Mouse (Mus musculus) layer of hippocampus, postnatal 36 days (tissue): ENCODE measurements at regions not wholly inside any gene's neighbourhood (a gene's known extent, or its start where the extent isn't known, plus 50 kb on each side); places are given as distances from the start of the nearest gene placed in this dataset.

Experiments used
- DNase-seq, 2 experiments: peaks; one replicate each; pipeline ENCODE4 v3.0.0; 2022

DNA sequence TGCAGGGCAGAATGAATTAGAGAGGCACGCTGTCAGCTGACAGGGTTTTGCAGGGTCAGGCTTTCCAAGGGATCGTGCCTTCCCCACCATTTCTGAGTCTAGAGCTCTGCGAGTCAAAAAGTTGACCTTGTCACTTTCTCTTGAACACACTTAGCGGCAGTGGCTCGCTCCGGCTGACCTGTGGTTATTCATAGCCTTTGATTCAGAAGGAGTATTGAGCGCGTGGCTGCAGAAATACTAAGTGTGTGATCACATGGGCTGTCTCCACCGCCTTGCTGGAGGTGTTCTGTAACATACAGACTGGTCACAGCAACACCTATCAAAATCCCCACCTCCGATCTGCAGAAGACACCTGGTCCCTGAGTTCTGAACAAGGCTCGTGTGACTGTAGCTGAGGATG is 252.9 kb downstream of the Uaca start:
- no peak for DNase-seq

DNA sequence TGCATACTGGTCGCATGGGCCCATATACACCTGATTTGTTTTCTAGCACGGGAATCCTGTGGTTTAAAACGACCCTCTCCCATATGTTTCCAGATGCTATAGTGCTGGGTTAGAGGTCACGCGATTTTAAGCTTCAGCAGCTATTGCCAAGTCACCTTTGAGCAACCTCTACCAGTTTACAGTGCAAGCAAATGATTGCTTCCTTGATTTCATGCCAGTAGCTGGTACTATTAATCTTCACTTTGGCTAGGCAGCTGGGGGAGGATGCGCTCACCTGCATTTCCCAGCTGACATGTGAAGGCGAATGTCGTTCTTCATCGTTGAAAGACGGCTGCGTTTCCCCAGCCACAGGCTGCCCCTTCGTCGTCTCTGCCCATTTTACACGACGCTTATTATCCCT is 254.2 kb downstream of the Uaca start:
- DNase-seq: no peak

DNA sequence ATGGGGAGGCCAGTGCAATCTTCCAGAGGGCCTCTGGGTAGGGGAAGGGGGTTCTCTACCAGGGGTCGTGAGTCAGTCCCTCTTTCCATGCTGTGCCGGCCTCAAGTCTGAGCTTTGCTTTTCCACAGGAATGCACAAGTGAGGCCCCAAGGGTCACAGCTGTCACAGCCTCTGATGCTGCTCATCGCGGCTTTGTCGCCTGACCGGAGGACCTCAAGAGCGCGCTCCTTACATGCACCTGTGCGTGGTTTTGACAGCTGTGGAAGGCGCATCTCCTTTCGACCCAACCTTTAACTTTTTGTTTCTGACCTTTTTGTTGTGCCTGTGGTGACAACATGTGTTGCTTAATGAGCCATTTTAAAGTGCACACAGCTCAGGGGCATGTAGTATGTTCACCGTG is 258.3 kb downstream of the Uaca start:
- no peak for DNase-seq

DNA sequence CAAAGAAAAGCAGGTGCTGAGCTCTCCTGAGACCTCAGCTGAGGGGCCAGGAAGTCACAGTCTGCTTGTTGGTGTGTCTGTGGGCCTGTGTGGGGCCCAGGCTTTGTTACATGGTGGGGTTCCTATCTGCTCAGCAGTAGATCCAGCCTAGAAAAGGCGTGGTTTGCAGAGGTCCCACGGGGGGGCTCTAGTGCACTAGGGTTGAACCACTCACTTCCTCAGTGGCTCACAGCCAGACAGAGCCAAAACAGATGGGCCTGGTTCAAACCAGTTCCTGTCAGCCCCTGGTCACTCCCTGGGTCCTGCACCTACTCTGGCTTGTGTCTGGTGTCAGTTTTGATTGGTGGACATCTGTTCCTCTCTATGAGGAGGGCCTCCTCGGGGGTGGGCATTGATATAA is 260.1 kb downstream of the Uaca start:
- peak in 1 of 2 experiments; percentile 21 for DNase-seq

DNA sequence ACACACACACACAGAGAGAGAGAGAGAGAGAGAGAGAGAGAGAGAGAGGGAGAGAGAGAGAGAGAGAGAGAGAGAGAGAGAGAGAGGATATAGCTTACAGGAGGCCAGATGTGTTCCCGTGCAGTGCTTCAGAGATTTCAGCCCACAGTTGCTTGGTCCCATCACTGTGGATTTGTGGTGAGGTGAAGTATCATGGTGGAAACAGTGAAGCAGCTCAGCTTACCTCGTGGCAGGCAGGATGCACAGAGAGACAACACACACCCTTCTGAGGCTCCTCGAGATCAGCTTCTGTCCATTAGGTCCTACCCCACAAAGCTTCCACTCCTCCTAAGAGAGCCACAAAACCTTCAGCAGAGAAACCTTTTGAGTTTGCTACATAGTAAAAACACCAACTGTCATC is 261.1 kb downstream of the Uaca start:
- no peak for DNase-seq

DNA sequence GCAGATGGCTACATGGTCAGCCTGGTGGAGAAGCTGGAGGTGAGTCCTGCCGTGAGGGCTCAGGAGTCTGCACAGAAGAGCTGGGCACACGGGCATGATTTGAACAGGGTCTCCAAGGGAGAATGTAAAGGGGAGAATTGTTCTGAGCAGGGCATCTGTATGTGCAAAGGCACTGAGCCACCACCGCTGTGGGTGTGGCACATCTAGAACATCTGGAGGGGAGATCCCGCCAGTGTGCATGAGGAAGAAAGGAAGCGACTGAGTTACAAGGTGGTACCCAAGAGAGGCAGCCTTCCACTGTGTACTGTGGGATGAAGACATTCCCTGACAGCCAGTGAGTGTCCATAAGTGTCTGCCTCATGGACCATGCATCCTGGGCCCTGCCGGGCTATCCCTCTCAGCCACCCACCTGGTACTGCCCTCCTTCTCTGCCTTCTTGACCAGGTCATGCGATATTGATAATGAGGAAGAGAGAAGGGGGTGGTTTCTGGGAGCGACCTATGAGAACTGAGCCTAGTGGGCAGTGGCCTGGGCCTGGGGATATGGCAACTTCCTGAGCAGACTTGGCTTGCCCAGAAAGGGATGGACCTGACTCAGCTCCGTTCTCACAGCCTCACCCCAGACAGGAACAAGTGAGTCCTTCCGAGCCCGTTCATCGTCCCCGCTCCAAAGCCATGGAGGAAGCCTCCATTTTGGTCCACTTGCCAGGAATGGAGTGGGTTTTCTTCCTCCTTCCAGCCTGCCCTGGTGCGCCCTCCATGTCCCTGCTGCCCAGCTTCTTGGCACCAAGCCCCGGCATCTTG is 261.8 kb downstream of the Uaca start:
- DNase-seq: peak in 1 of 2 experiments; percentile 11

DNA sequence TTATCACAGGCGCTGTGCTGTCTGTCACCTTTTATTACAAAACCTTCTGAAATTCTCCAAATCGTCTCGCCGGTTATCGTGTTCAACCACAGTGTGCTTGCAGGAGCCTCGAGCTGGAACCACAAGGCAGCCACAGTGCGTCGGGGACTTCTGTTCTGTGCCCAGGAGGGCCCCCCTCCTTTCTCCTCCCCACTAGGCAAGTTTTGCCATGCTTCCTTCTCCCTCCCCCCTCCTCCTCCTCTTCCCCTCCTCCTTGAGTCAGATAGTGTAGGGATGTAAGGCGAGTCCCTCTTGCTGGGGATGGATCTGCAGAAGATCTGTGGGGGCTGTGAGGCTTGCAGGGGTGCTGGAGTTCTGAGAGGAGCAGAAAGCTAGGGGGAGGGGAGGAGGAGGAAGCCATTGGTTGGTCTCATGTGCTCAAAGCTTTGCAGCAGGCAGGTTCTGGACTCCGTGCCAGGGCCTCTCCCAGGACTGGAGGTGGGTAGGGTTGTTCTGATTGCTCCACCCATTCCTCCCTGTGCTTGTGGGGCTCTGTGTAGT is 262.5 kb downstream of the Uaca start:
- DNase-seq: peak; percentile 19 to 28

DNA sequence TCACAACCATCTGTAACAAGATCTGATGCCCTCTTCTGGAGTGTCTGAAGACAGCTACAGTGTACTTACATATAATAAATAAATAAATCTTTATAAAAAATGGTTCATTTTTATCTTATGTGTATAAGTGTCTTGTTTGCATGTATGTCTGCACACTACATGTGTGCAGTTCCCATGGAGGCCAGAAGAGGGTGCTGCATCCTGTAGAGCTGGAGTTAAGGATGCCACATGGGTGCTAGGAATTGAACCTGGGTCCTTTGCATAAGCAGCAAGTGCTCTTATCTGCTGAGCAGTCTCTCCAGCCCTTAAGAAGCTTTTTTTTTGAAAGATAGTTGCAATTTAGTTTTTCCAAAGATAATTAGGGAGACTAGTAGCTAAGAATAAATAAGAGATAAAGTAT is 264.9 kb downstream of the Uaca start:
- DNase-seq: no peak

DNA sequence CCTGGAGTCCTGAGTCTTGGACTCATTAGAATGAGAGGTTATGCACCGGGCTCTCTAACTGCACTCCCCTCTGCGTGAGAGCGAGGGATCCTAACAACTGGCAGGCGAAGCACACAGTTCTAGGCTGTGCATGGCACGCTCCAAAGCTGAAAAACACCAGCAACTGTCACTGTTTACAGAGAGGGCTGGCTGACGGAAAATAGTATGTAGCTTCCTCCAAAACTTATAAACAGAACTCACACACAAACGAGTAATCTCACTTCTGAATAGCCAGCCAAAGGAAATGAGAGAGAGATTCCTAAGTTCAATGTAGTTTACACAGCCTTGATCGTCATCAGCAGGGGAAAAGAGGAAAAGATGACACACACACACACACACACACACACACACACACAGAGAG is 266.6 kb downstream of the Uaca start:
- DNase-seq: no peak

DNA sequence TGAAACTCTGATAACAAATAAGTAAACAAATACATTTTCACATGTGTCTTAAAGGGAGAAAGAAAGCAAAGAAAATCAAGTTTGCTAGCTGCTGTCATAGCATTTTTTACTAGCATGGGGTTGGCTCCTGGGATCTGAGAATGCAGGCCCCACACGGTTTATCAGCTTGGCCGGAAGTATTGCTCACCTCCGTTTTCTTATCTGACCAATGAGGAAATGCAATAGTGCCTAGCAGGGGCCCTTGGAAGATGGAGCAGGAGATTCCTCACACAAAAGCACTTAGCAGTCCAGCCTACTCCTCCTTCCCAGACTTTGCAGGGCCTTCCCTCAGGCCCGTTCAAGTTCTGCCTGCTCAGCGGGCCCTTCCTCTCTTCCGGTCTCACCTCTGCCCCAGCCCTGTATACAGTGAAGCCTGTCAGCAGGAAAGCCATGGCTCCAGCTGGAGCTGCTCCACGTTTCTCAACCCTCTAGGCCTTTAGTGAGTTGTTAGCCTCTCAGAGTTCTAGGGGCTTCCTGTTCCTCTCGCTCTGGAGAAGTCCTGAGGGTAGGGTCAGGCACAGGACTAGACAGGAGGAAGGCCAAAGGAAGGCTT is 270.5 kb downstream of the Uaca start:
- DNase-seq: no peak

DNA sequence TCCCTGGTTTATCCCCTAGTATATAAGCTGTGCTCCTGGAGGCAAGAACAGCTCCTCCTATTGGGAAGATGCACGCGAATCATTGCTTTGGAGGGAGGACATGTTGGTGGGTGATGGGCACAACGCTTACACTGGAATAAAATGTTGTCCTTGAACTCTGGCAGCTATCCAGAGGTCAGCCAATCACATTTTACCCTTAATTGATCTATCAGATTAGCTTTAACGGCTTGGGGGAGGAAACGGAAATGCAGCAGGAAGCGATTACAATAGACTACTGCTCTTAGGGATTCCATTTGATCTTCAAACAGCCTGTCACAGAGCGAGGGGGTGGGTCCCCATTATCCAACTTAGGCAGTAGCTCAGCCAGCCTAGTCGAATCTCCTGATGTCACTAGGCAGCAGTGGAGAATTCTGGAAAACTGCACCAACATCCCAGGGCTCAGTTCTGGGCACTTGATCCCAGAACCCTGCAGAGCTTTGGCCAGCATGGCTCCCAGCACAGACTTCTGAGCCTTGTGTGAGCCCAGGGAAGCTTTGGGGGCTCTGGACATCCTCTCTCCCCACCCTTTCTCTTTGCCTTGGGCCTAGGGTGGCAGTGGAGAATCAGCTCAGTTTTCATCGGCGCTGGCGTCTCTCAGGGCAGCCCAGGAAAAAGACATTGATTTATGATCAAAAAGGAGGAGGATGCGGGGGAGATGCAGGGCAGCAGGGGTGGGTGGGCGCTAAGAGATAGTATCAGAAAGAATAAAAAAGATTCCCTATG is 275.4 kb downstream of the Uaca start:
- no peak for DNase-seq

DNA sequence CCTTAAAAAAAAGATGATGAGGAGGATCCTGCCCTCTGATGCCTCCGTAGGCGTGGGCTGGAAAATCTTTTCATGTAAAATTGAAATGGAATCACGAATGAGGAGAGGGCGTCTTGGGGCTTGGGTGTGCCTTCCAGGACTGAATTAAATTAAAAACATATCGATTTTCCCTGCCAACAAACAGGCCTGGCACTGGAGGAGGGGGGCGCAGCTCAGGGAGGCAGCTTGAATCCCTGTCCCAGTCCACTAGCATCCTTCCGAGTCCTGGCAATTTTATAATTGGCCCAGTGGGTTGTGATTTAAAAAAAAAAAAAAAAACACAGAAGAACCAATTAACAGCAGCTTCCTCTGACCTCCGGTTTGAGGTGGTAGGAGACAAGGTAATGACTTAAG is 276.0 kb downstream of the Uaca start:
- no peak for DNase-seq

DNA sequence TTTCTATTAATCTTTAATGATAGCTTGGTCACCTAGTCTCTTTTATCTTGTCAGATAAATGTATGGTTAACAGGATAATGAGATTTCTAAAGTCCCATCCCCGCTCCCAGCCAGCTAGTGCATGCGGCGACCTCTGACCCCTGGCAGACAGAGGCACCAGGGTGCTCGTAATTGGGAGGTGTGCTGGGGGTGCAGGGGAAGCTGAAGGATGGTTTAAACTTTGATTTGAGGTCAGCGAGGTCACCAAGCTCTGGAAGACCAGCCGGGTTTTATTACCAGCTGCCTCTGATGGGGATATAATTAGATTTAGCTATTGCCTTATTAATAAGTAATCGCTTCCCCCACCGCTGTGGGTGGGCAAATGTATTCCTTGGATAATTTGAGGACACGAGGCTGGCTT is 276.5 kb downstream of the Uaca start:
- no peak for DNase-seq

DNA sequence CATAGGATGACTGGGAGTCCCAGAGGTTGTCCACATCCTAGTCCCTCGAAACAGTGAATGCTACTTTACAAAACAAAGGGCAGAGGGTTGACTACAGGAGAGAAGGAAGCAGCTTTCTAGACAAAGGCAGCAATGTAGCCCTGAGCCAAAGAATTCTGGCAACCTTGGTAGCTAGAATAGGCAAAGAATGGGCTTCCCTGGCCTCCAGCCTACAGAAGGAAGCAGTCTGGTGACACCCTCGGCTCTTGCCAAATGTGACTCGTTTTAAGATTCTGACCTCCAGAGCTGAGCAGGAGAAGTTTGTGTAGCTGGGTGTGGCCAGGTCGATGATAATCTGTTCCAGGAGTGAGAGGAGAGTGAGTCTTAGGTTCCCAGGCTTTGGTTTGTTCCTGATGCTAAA is 279.1 kb downstream of the Uaca start:
- DNase-seq: no peak

DNA sequence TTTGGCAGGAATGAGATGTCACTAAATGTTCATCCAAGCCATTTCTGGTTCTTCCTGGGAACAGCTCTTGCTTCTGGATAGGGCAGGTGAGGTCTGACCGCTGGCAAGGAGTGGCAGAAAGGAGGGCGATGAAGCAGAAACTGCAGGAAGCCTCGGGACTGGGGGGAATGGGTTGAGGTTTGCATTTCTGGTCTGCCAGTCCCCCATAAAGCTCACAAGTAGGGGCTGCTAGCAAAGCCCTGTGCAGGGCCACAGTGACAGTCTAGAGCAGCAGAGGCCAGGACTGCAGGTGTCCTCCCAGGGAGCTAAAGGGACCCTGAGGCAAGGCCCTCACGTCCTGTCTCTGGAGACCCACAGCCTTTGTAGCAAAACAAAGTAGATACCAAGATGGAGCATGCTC is 280.7 kb downstream of the Uaca start:
- DNase-seq: no peak

DNA sequence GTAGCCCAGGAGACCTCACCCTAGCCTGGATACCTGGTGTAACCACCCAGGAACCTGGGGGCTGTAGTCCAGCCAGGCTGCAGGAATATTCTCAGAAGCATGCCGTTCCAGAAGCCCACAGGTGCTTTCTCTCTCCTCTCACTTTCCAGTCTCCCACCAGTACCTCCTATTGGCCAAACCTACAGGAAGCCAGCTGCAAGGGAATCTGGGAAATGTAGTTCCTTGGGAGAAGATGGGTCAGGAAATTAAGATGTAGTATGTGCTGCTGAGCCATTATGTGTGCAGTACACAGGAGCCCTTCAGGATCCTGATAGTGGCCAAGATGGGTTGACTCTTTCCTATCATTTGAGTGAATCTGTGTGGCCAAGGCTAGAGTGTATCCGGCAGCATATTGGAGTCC is 282.8 kb downstream of the Uaca start:
- DNase-seq: no peak

DNA sequence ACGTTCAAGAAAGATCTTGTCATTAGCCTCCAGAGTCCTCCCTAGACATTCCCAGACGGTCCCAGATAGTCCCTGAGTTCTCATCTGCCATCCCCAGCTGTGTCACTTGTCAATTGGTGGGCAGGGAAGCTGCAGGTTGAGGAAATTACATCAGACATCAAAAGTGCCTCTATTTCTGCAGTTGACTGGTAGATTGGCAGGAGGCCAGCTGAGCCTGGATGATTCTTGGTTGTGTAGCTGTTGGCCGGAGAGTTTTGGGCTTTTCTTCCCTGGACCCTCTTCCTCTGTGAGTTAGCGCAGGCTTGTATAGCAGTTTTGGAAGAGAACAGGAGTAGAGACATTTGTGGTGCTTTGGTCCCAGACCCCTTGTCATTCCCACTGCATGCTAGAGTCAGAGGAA is 283.5 kb downstream of the Uaca start:
- no peak for DNase-seq

DNA sequence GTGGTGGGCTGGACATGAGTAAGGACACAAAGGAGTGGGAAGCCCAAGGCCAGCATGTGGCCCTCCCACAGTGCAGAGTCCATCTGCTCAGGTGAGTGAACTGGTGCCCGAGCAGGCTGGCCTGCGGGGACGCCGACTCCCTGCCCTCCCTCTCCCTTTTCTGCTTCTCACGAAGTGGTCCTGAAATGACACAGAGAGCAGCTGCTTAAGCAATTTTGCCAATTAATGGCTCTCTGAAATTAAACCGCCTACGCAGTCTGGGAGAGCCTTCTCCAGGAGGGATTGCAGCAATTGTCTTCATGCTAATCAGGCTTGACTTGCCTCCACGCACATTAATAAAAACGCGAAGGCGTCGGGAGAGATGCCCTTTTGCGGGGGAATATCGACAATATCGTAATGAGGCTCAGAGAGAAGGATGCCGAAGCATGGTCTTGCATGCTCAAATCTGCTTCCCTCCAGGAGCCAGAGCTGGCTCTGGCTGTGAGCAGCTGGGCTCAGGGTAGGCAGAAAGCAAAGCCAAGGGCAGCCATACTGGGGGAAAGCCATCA is 287.2 kb downstream of the Uaca start:
- DNase-seq: peak; percentile 29 to 33

DNA sequence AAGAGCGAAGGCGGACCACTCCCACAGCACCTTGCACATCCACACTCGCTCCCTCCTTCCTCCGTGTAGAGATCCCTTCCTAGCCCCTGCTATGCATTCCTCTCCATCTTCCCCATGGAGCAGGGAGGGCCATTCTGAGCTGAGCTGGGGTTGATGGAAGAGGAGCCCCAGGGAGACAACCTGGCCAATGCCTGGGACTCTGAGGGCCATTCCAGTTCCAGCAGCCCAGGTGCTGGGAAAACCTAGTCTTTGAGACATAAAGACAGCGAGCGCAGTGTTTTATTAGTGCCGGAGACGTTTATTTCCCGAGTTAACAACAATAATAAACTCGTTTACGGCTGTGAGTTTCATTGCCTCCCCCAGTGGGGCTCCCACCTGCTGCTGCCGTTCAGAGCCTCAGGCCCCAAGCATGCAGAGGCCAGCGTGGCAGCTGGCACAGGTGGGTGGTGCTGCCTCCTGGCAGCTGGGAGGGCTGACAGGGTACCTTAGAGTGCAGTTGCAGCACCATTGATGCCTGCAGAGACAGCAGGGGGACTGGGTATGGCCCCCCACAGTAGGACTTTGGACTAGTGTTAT is 287.4 kb upstream of the Tle3 start:
- DNase-seq: no peak

DNA sequence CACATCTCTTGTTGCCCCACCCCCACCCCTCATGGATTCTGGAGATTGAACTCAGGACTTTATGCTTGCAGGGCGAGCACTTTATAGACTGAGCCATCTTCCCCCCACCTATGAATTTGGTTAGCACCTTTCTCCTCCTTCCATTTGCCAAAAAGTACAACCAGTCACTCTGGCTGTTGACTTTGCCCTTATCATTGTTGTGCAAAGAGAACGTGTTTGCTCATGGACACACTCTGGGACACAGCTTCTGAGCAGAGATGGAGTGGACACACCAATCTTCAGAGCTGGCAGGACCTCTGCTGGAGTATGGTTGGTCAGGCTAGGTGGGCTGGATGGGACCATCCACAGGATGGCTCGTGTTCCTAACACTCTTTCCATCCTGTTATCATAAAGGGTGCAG is 285.1 kb upstream of the Tle3 start:
- no peak for DNase-seq

DNA sequence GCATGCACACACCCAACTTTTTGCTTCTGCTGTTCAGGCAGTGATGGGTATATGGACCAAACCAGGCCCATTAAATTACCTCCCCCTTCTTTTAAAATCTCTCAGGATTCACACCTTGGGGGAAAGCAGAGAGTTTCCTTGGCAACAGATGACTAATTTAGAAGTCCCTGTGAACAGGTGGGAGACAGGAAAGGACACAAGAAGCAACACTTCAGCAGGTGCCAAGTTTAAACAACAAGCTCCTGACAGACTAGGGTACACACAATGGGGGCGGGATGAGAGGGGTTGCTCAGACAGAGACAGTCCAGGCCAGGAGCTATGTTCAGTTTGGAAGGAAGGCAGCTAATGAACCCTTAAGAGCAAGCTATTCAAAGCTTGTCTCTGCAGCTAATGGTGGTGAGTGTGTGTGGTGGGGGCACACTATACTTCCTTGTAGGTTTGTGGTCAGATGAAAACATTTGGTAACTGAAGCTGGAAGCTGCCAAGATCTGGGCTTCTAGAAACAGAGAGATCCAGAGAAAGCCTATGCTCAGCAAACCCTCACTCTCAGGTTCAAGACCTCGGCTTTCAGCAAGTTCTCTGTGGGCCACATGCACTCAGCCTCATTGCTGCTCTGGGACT is 283.0 kb upstream of the Tle3 start:
- no peak for DNase-seq

DNA sequence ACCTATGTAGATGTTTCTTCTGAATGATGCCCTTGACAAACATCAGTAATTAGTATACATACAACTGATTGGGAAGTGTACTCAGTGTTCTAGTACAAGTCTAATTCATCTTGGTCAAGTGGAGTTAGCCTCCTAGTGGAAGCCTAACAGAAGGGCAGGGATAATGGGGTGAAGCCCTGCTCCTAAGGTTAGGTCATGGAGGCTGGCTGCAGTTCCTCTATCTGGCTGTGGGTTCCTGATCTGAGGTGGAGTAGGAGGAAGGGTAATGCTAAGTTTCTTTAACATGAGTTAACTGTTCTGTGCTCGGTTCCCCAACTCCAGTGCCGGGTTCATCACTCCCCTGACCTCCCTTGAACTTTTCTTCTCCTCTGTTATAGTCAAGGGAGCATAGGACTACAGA is 281.1 kb upstream of the Tle3 start:
- no peak for DNase-seq
